ENCODE assay signal across 8 mouse cellular contexts in the genomic region with DNA sequence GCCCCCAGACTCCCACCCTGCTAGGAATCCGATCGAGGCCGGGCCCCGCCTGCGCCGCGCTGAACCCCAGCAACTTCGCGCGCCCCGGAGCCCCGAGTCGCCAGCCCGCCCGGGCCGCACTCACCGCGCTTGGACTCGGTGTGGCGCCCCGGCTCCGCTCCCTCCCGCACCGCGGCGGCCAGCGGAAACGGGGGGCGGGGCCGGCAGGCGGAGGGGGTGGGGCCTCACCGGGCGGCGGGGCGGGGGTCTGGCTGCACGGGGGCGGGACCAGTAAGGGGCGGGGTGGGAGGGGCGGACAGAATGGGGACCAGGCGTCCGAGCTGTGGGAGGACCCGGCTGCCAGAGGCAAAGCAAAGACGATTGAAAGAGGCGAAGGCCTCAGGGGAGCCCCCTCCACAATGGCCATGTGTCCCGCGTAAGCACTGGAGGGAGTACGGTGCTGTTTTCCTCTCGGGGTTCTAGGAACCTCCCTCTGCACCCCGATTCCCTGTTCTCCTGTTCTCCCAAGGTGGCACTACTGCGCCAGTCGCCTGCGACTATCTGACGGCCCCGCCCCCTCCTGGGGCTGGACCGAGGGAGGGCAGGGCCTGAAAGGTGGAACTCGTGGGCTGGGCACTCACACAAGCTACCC. TPM values are rescaled to one million over a fixed set of nuclear protein-coding genes. Genes with fewer than 3 reads are reported as not detected.
A peak's percentile ranks its signal among the peaks of the same experiment; 100 is the strongest.
DNase-seq lines count a peak whose midpoint lies in the region; ATAC-seq lines count a peak whose summit lies in the region.

A gene (minus strand): TSS at position 205 of the 631 bp plus-strand sequence.

- peaks cover 15% of the 10 kb centered on the region for H3K4me1 ChIP-seq in forebrain, embryonic 12.5 days
- peaks cover 22% of the 10 kb centered on the region for H3K4me1 ChIP-seq in lung, embryonic 15.5 days

- H3K27ac ChIP-seq in forebrain, embryonic 12.5 days = peak within 1 kb of the TSS; percentile 36; the same call in 1 of the 2 replicates
- H3K27ac ChIP-seq in lung, embryonic 15.5 days = peak within 1 kb of the TSS; percentile 96

- no peaks in the 10 kb centered on the region for H3K36me3 ChIP-seq in forebrain, embryonic 12.5 days (replicated peaks)
- H3K36me3 ChIP-seq in lung, embryonic 15.5 days = no peaks in the 10 kb centered on the region

- intact Hi-C loops in heart, postnatal 25 days (cut with DNase I) = loop anchor here (2.0 kb wide), 3 partner anchors 19 to 111 kb away; no protein-coding TSS in a partner anchor

- H3K4me3 ChIP-seq in forebrain, embryonic 12.5 days (replicated peaks) = peak within 1 kb of the TSS; percentile 70
- H3K4me3 ChIP-seq in lung, embryonic 15.5 days = peak within 1 kb of the TSS; percentile 76

- under 1% methylated on average over 56 of the region's 56 CpGs for WGBS in forebrain, embryonic 12.5 days
- 0% methylated on average over 33 of the region's 56 CpGs for WGBS in lung, embryonic 15.5 days

- peak within 1 kb of the TSS; percentile 85 for H3K9ac ChIP-seq in forebrain, embryonic 12.5 days
- peak within 1 kb of the TSS; percentile 81 for H3K9ac ChIP-seq in lung, embryonic 15.5 days

- peaks cover 16% of the 10 kb centered on the region for H3K27me3 ChIP-seq in forebrain, embryonic 12.5 days
- no peaks in the 10 kb centered on the region for H3K27me3 ChIP-seq in lung, embryonic 15.5 days

- no peaks in the 10 kb centered on the region for H3K9me3 ChIP-seq in forebrain, embryonic 12.5 days
- no peaks in the 10 kb centered on the region for H3K9me3 ChIP-seq in lung, embryonic 15.5 days

- DNase-seq in ES-CJ7 (ENCODE audit: low read depth, low spot score) = peak; percentile 75
- DNase-seq in c-Kit-positive CD71-positive TER-119-negative erythroid progenitor cells, embryonic 14.5 days (ENCODE audit: low read depth) = peak; percentile 36
- peak; percentile 58 for DNase-seq in heart, postnatal 25 days (ENCODE audit: low spot score)
- peak in 1 of 2 experiments; percentile 55 for DNase-seq in layer of hippocampus, adult 18-20 months (ENCODE audit: low spot score in 2 of 2)
- peak; percentile 81 for DNase-seq in ovary, adult 18-20 months (ENCODE audit: low spot score)
- DNase-seq in thymus, postnatal 25 days = peak; percentile 67

- peak; percentile 90 for ATAC-seq in forebrain, embryonic 12.5 days (ENCODE audit: low FRiP score)
- ATAC-seq in lung, embryonic 15.5 days (ENCODE audit: borderline replicate concordance, extremely low read depth, low FRiP score, low TSS enrichment) = peak; percentile 89

- H3K4me2 ChIP-seq in forebrain, embryonic 12.5 days = peak within 1 kb of the TSS; percentile 83
- H3K4me2 ChIP-seq in lung, embryonic 15.5 days = peak within 1 kb of the TSS; percentile 85

RNA-seq across cellular contexts. Expression of the gene that starts here (rescaled TPM):
- 30.1 and 34.5 TPM in 2 replicates for polyA plus RNA-seq in forebrain, embryonic 12.5 days (2016; fragmentation: Nextera tagmentation; extraction: Ambion mirVana)
- 100 to 1,000 TPM; 129 to 132 TPM for total RNA-seq in heart, postnatal 25 days (2021)
- 10 to 100 TPM; 48.4 to 53.8 TPM for total RNA-seq in layer of hippocampus, adult 18-20 months (2021)
- polyA plus RNA-seq in lung, embryonic 15.5 days (2015; fragmentation: Nextera tagmentation; extraction: Ambion mirVana) = 128 and 130 TPM in 2 replicates
